Mouse (Mus musculus) stomach, postnatal 0 days (tissue): ENCODE measurements around the gene Rnf128. TPM values are rescaled to one million over a fixed set of nuclear protein-coding genes. Genes with fewer than 3 reads are reported as not detected.

ENCODE experiments used
- ATAC-seq: fragments of 200-750 bp; cut with Nextera tagmentation; 2 replicates; pipeline ENCODE4 v1.8.0; 2017; ENCODE audit not compliant: low FRiP score, low TSS enrichment
- DNase-seq: peaks from one replicate; pipeline ENCODE4 v3.0.0-alpha.2; 2016; ENCODE audit warnings: low spot score
- H3K27ac ChIP-seq: fragments of 300-500 bp; sonication (generic); replicated peaks from 2 replicates; pipeline ENCODE4 v1.5.1; 2014; ENCODE audit warnings: mild to moderate bottlenecking, control low read depth
- H3K27me3 ChIP-seq: fragments of 300-500 bp; sonication (generic); 2 replicates; pipeline ENCODE4 v1.6.1; 2014; ENCODE audit warnings: low read length; ENCODE audit not compliant: control insufficient read depth, insufficient read depth
- H3K36me3 ChIP-seq: fragments of 300-500 bp; sonication (generic); 2 replicates; pipeline ENCODE4 v1.6.1; 2014; ENCODE audit warnings: low read length, mixed read lengths; ENCODE audit not compliant: control insufficient read depth, insufficient read depth
- H3K4me1 ChIP-seq: fragments of 300-500 bp; sonication (generic); replicated peaks from 2 replicates; pipeline ENCODE4 v1.6.1; 2014; ENCODE audit warnings: antibody characterized with exemption; ENCODE audit not compliant: control insufficient read depth, insufficient read depth
- H3K4me2 ChIP-seq: fragments of 300-500 bp; sonication (generic); replicated peaks from 2 replicates; pipeline ENCODE4 v1.6.1; 2014; ENCODE audit warnings: low read depth, mild to moderate bottlenecking, control low read depth, moderate library complexity
- H3K4me3 ChIP-seq: fragments of 300-500 bp; sonication (generic); 2 replicates; pipeline ENCODE4 v1.5.1; 2014; ENCODE audit warnings: low read depth, low read length, control low read depth
- H3K9ac ChIP-seq: fragments of 300-500 bp; sonication (generic); 2 replicates; pipeline ENCODE4 v1.6.1; 2014; ENCODE audit warnings: mild to moderate bottlenecking, low read length, control low read depth, mixed read lengths
- H3K9me3 ChIP-seq: fragments of 300-500 bp; sonication (generic); 2 replicates; pipeline ENCODE4 v1.6.1; 2016; ENCODE audit warnings: low read length; ENCODE audit not compliant: control insufficient read depth
- CTCF ChIP-seq: IDR thresholded peaks from 2 replicates; pipeline ENCODE4 v1.5.1; 2016; ENCODE audit warnings: antibody characterized with exemption, low read depth, mild to moderate bottlenecking, moderate library complexity
- EP300 ChIP-seq: optimal IDR thresholded peaks from 2 replicates; pipeline ENCODE3; 2016; ENCODE audit warnings: antibody characterized with exemption
- WGBS: fragments of 180-500 bp; shearing (Covaris S2); extraction: QIAGEN DNeasy Blood & Tissue Kit; methylation state at CpG from one replicate; pipeline ENCODE4 v1.1.7; 2014; 5-methylcytosine and 5-hydroxymethylcytosine counted together
- polyA plus RNA-seq: library from polyadenylated mRNA; unstranded; fragments of >200 nt; fragmentation: Nextera tagmentation; extraction: Ambion mirVana; gene quantifications from 2 replicates; pipeline ENCODE4 v1.2.1, GENCODE M21; 2015

The Rnf128 gene
- polyA plus RNA-seq, 1 experiment from 2014 or later = 104 TPM

DNA sequence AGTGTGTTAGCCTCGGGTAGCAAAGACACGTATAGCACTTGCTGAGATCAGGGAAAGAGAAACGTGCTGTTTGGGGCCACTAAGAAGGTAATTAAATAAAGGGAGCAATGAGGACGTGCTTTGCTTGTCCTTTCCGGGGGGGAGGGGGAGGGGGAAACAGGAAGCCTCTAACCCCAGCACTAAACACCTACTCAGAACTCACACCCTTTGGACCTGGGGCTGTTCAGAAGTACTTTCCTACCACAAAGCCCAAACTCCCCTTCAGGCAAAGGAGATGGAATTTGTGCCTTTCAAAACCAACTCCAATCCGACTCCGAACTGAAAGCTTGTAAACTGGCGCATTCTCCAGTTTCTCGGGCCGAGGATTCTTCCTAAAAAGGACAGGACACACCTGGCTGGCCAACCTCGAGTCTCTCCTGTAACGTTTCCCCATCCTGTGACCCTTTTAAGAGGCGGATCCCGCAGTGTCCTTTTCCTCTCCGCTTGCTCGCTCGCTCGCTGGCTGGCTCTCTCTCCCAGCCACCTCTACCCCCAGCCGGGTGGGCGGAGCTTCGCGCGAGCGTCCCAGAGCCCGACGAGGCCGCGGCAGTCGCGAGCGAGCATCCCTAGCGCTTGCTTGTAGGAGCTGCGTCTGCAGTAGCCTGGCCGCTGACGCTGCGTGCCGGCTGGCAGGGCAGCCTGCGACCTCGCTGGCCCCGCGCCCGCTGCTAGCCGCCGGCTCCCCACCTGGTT, 47.1 kb downstream of the Rnf128 start:
- ATAC-seq = peak; percentile 94
- no peak overlapping the region for H3K27ac ChIP-seq

DNA sequence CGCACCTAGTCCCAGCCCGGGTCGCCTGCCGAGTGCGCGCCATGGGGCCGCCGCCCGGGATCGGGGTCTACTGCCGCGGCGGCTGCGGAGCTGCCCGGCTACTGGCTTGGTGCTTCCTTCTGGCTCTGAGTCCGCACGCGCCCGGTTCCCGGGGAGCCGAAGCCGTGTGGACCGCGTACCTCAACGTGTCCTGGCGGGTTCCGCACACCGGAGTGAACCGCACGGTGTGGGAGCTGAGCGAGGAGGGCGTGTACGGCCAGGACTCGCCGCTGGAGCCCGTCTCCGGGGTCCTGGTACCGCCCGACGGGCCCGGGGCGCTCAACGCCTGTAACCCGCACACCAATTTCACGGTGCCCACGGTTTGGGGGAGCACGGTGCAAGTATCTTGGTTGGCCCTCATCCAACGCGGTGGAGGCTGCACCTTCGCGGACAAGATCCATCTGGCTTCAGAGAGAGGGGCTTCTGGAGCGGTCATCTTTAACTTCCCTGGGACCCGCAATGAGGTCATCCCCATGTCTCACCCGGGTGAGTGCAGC, 47.7 kb downstream of the Rnf128 start:
- peak overlapping the region; percentile 82 for H3K4me2 ChIP-seq
- 13% methylated on average over 25 of the region's 54 CpGs for WGBS
- peak overlapping the region; percentile 52 for H3K9ac ChIP-seq
- no peak overlapping the region for H3K27ac ChIP-seq
- no peaks in the 10 kb centered on the region for H3K36me3 ChIP-seq
- no peak for TF ChIP-seq CTCF
- TF ChIP-seq EP300 = no peak
- peak; percentile 78 for ATAC-seq
- no peak for DNase-seq
- peak overlapping the region; percentile 57 for H3K4me3 ChIP-seq
- H3K9me3 ChIP-seq = no peaks in the 10 kb centered on the region
- no peaks in the 10 kb centered on the region for H3K27me3 ChIP-seq
- H3K4me1 ChIP-seq = no peaks in the 10 kb centered on the region

More for the DNA sequence above, 47.1 kb downstream of the Rnf128 start:
- TF ChIP-seq CTCF (peak; percentile 20; the same call in 1 of the 2 replicates), EP300 (no peak)
- Histone ChIP-seq H3K4me3 (peak overlapping the region; percentile 57), H3K9me3 (no peaks in the 10 kb centered on the region), H3K9ac (peak overlapping the region; percentile 52), H3K4me2 (peak overlapping the region; percentile 82), H3K4me1 (no peaks in the 10 kb centered on the region), H3K36me3 (no peaks in the 10 kb centered on the region), H3K27me3 (no peaks in the 10 kb centered on the region)
- WGBS = 14% methylated on average over 37 of the region's 44 CpGs
- peak; percentile 86 for DNase-seq

DNA sequence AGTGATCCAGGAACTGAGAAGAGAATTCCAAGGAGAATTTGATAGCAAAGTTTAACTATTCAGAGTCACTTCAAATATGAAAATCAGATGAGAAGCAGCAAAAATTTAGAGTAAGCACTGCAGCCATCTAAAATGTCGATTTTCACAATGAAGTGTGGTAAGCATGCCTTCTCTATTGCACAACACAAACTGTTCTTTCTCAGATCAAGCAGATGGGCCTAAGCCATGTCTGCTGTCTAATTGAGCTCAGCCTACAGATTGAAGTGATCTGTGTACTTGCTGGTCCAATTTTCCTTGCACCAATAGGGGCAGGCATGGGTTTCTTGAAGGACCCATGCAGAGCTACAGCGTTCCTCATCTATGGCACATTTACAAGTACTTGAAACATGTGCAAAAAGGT, 51.6 kb downstream of the Rnf128 start:
- H3K9me3 ChIP-seq = no peaks in the 10 kb centered on the region
- no peaks in the 10 kb centered on the region for H3K4me1 ChIP-seq
- H3K27me3 ChIP-seq = no peaks in the 10 kb centered on the region
- ATAC-seq = no peak
- TF ChIP-seq CTCF = no peak
- no peak for TF ChIP-seq EP300
- no peak overlapping the region for H3K9ac ChIP-seq
- H3K4me3 ChIP-seq = no peak overlapping the region
- 87% methylated on average over 2 of the region's 2 CpGs for WGBS
- H3K36me3 ChIP-seq = no peaks in the 10 kb centered on the region
- H3K27ac ChIP-seq = no peak overlapping the region
- H3K4me2 ChIP-seq = no peak overlapping the region
- DNase-seq = no peak

GRCm38 (mm10) chrX:139622071-139622470, 59.0 kb downstream of the Rnf128 start:
- H3K4me2 ChIP-seq = no peak overlapping the region
- TF ChIP-seq EP300 (no peak), CTCF (no peak)
- no peaks in the 10 kb centered on the region for H3K27me3 ChIP-seq
- DNase-seq (no peak), ATAC-seq (no peak)
- no peak overlapping the region for H3K9ac ChIP-seq
- no peak overlapping the region for H3K27ac ChIP-seq
- H3K9me3 ChIP-seq = no peaks in the 10 kb centered on the region
- WGBS = 87% methylated on average over 3 of the region's 4 CpGs
- no peaks in the 10 kb centered on the region for H3K4me1 ChIP-seq
- H3K36me3 ChIP-seq = no peaks in the 10 kb centered on the region
- no peak overlapping the region for H3K4me3 ChIP-seq

- no peak for DNase-seq
- Histone ChIP-seq H3K4me2 (no peak overlapping the region), H3K27ac (no peak overlapping the region), H3K9ac (no peak overlapping the region), H3K4me1 (no peaks in the 10 kb centered on the region), H3K9me3 (no peaks in the 10 kb centered on the region), H3K4me3 (no peak overlapping the region), H3K36me3 (no peaks in the 10 kb centered on the region), H3K27me3 (no peaks in the 10 kb centered on the region)
- TF ChIP-seq CTCF = no peak
- TF ChIP-seq EP300 = no peak
- WGBS = 71% methylated on average over 4 of the region's 4 CpGs
- no peak for ATAC-seq
These were observed 71.6 kb downstream of the Rnf128 start for GRCm38 (mm10) chrX:139634758-139635157.

DNA sequence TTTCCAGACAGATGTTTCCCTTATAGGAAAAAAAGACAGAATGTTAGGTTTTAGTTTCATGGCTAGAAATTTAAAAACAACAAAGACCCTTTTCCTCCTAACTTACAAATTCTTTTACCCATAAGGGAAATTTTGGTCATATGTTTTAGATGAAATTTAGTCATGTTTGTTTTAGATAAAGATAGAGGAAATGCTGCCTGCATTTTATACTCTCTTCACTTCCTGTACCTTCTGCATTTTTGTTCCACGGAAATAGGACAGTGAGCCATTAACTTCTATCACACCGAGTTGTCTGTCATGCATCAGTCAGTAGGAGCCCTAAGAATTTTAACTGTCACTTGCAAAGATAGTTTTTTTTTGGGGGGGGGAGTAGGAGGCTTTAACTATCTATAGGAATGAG, 76.6 kb downstream of the Rnf128 start:
- TF ChIP-seq EP300 (no peak), CTCF (no peak)
- no peaks in the 10 kb centered on the region for H3K4me1 ChIP-seq
- DNase-seq = no peak
- no peaks in the 10 kb centered on the region for H3K9me3 ChIP-seq
- no peak overlapping the region for H3K4me3 ChIP-seq
- no peaks in the 10 kb centered on the region for H3K36me3 ChIP-seq
- H3K9ac ChIP-seq = no peak overlapping the region
- no peak overlapping the region for H3K27ac ChIP-seq
- H3K27me3 ChIP-seq = no peaks in the 10 kb centered on the region
- no peak for ATAC-seq
- WGBS = 35% methylated on average over 2 of the region's 2 CpGs
- no peak overlapping the region for H3K4me2 ChIP-seq
